Mouse (Mus musculus) MEL-GATA-1-ER (cell line): ENCODE measurements at regions not wholly inside any gene's neighbourhood (a gene's known extent, or its start where the extent isn't known, plus 50 kb on each side); places are given as distances from the start of the nearest gene placed in this dataset.

Source experiments
- DNase-seq: peaks from one replicate; pipeline ENCODE4 v3.0.0-alpha.2; 2012; ENCODE audit warnings: low read depth; ENCODE audit errors: extremely low read depth

DNA sequence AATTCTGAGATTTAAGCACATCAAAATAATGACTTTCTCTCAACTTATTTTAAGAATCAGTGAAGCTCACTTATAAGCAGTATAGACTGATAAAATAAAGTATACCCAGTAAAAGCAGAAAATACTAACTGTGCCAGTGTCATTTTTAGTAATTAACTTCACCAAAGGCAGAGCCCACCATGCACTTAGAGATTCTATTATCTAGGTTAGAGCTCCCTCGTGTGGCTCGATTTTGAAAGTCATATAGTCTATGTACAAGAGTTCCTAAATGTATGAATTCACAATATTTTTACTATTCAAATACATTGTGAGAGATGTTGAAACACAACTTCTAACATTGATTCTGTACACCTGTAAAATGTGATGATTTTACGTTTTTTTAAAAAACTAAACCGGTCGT lies 589.3 kb downstream of the Kcnj3 start:
- DNase-seq = peak; percentile 25

DNA sequence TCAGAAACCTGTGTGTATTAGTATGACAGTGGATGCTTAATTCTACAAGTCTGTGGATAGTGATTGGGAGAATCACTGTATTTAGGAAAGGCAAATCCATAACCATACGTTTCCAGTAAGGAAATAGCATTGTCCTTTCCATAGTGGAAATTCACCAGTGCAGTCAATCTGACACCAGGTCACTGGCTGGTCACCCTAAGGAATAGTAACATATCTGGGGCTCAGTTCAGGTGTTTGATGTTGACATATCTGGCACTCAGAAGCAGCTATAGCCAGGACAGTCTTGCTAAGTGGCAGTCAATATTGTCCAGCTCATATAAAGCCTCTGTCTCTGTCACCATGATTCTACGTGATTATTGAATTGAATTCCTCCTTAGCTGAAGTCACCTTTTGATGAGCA lies 593.2 kb downstream of the Kcnj3 start:
- no peak for DNase-seq
